Mouse (Mus musculus): ENCODE data around the gene Tmem175.

Tmem175 gene

DNA sequence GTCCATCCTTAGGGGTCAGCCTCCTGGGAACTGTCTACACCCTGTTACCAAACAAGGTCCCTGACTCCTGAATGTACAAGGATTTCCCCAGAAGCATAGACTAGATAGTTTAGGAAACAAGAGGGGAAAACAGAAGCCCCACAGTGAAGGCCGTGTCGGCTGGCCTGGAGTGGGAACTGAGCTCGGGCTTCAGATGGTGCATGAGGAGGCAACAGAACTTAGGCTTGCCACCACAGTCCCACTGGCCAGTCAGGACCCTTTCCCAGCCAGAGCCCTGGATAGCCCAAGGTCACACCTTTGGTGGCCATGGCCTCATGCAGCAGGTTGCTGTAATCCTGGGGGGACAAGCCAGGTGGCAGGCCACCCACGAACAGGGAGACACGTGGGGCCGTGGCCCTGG, 23.8 kb downstream of the Tmem175 start:
- in situ Hi-C loops (cut with MboI, MseI): no loop called here

DNA sequence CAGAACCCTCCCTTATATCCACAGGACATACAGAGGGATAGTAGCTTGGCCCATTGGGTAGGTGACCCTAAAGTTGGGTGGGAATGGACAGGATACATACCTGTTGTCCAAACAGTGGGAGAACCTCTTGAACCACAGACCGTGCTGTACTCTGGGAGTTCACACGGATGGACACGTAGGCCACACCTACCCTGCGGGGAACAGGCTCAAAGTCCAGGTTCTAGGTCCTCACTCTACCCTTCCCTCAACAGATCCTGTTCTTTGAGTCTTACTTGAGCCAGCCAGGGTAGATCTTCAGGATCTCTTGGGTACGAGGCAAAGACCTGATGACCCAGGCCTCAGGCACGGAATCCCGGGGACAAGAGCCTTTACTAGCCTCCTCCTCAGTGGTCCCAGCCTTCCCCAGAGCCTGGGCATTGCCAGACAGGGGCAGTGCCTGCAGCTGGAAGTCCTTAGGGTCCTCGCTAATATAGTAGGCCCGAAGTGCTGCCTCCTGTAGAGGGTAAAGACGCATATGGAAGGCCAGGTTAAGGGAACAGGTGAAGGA, 24.9 kb downstream of the Tmem175 start:
- in situ Hi-C loops (cut with MboI, MseI): no loop called here

DNA sequence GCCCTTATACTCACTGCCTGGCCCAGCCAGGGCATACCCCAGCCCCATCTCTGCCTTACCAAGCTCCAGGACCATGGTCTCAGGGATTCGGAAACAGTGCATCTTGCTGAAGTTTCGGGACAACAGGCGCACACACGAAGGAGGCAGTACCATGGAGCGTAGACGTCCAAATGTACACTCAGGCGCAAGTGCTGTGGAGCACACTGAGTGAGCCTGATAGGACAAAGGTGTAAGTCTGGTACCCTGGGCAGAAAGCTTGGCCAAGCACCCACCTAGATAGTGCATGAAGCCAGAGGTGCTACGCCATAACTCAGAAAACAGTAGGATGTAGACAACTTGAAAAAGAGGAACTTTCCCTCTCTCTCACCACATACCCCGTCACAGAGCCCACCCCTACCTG, 25.8 kb downstream of the Tmem175 start:
- in situ Hi-C loops (cut with MboI, MseI): no loop called here

DNA sequence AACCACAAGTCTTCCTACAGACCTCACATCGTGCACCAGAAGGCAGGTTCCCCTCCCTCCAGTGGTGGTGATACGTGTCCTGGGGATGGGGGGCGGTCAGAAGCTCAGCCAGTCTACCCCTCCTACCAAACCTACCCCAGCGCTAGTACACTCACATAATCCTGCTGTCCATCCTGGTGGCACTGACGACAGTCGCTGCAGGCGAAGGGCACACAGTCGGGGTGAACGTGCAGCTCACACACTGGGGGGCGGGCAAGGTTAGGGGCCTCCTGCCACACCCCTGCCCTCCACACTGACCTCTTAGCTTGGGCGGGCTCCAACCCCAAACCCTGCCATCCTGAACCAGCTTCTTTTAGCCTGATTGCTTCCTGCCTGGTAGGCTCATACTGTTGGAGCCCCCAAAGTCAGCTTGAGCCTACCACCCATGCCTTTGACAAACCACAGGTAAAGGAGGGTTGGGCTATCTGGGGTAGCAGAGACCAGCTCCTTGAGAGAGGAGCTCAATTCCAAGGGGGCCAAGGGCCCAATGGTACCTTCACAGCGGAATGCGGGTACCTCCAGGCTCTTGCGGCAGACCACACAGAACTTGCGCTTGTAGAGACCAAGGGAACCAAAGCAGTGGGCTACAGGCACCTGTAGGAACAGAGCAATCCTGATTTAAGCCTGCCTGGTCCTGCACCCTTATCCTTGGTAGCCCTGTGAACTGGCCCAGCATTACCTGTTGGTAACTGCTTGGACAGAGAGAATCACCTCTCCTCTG, 26.5 kb downstream of the Tmem175 start:
- in situ Hi-C loops (cut with MboI, MseI): no loop called here

DNA sequence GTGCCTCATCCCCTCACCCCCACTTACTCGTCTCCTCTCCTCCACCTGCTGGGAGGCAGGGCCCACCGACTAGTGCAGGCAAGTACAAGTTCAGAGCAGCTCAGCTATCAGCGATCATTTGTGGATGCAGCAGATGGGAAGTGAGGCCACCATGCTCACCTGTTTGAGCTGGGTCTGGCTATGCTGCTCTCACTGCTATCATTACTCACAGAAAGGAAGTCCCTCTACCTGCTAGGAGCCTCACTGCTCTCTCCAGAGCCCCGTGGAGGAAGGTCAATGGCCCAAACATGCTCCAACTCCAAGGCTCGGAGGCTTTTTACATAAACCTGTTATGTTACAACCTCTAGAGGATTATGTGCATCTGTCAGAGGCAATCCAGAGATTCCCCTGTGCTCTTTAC, 27.8 kb downstream of the Tmem175 start:
- in situ Hi-C loops (cut with MboI, MseI): no loop called here

DNA sequence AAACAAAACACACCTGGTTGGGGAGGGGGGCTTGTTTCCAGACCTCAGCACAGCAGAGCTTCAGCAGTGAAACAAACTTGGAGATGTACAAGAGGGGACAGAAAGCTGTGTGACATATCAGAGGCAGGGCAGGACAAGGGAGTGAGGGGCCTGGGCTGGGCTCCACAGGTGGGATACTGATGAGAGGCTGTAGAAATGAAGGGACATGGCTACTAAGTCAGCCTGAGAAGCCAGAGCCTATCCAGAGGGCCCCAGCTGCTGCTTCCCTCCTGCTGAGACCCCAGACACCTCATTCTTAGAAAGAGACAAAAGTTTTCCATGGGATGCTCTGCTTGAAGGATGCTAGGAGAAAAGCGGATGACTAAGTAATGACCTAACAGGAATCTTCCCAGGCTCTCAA, 29.0 kb downstream of the Tmem175 start:
- in situ Hi-C loops (cut with MboI, MseI): no loop called here

- in situ Hi-C loops (cut with MboI, MseI): no loop called here
These were observed 30.4 kb downstream of the Tmem175 start, which contains the start of gene Idua for GRCm38 (mm10) chr5:108659698-108660631. Gene Idua, plus strand, starts transcription at chr5:108660331.

GRCm38 (mm10) chr5:108660632-108661268, 31.2 kb downstream of the Tmem175 start:
- in situ Hi-C loops (cut with MboI, MseI): no loop called here

DNA sequence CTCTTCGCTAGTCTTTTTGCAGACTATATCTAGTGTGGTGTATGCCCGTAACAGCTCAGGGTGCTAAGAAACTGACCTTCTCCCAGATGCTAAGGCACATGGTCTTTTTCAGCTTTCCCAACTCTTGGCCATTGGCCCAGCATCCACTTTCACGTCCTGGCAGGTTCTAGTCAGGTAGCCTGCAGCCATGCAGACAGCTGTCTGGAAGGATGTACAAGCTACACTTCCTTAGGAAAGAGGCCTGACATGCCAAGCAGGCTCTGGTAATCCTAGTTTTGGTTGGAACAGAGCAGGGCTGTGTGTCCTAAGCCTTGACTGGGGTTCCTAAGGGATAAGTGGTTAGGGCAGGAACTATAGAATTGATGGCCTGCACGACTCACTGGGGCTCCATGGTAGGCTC, 33.2 kb downstream of the Tmem175 start:
- in situ Hi-C loops (cut with MboI, MseI): no loop called here

GRCm38 (mm10) chr5:108665066-108665465, 35.5 kb downstream of the Tmem175 start:
- in situ Hi-C loops (cut with MboI, MseI): no loop called here

DNA sequence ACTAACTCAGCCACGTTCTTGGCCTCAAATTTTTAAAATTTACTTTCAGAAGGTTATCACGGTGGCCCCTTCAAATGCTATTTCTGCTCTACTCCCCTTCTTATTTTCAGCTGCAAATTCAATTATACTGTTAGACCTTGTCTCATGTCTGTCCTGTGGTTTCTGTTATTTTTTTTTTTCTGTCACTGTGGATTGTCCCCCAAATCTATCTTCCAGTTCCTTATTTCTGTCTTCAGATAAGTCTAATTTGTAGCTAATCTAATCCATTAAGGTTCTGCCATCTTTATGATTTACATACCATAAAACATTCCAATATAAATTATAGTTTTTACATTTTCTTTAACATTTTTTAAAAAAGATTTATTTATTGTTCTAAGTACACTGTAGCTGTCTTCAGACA, 37.8 kb downstream of the Tmem175 start:
- in situ Hi-C loops (cut with MboI, MseI): no loop called here

GRCm38 (mm10) chr5:108668387-108668932, 38.9 kb downstream of the Tmem175 start:
- in situ Hi-C loops (cut with MboI, MseI): no loop called here

- in situ Hi-C loops (cut with MboI, MseI): no loop called here
These were observed 39.7 kb downstream of the Tmem175 start, which contains the start of gene Dgkq for GRCm38 (mm10) chr5:108668977-108669936. Gene Dgkq, minus strand, starts transcription at chr5:108669672.

DNA sequence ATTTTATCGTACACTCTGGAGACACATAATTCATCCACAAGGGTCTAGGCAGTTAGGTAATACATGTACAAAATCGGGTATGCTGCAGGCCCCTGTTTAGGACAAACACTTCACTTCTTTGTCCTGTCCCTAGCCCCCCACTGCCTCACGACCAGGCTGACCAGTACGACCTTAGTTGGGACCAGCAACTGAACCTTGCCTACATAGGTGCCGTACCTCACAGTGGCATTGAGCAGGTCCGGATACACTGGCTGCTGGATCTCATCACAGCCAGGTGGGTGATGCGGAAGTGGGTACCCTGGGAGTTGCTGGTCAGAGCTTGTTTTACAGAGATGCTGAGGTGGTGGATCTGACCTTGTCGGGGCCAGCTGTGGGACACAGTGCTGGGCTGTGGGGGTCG, 40.4 kb downstream of the Tmem175 start:
- in situ Hi-C loops (cut with MboI, MseI): no loop called here

GRCm38 (mm10) chr5:108670785-108671184, 41.2 kb downstream of the Tmem175 start:
- in situ Hi-C loops (cut with MboI, MseI): no loop called here

- in situ Hi-C loops (cut with MboI, MseI): no loop called here
These were observed 42.2 kb downstream of the Tmem175 start for GRCm38 (mm10) chr5:108671757-108672156.

- in situ Hi-C loops (cut with MboI, MseI): no loop called here
These were observed 45.1 kb downstream of the Tmem175 start for GRCm38 (mm10) chr5:108674624-108675023.

DNA sequence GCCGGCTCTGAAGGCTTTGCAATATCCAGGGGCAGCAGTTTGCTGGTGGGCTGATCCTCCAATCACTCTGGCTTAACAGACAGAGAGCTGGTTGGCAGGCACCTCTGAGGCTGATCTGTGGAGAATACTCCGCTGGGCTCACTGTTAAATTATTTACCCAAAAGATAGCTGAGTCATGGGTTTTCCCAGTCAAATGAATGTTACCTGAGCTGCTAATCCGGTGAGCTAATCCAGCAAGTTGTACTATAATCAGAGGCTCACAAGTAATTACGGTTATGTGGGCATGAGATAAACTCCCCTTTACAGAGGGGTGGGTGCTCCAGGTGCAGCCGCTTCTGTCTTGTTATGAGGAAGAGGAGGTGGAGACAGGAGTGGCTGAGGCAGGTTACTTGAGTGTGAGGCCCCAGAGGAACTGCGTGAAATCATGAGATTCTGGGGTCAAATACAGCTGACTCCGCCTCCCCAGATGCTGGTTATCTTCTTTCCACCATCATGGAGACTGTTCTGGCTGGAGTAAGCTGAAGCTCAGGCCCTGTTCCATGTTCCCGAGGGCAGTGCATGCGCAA, 45.8 kb downstream of the Tmem175 start, which contains the start of gene Slc26a1:
Gene Slc26a1, minus strand, starts transcription at position 319 of the 566 bp plus-strand sequence.
- in situ Hi-C loops (cut with MboI, MseI): no loop called here

DNA sequence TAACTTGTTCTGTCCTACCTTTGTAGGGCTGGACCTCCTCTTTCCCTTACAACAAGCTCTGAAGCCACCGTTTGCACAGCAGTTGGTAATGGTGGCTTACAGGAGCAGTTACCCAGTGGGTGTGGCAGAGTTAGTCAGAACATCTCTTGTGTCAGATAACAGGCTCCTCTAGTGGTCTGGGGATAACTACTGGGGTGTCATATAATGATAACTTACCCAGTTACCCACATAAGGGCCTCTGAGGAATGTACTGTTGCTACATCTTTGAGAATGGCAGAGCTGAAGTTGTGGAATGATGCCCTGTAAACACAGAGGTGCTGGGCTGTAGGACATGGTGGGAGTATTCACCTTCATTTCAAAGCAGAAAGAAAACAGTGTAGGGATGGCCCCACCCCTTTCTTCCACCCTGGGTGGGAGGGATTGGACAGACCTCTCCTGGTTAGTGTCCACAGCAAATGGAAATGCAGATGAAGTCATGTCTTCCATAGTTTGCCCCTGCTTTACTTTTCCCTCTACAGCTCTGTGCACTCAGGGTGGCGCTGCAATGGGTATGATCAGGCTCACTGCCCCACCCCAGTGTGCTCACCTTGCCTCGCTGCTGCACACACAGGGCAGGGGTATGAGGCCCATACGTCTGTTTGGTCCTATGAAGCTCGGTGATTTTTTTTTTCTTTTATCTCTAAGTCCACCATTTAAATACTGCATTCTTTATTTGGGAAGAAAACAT, 47.4 kb downstream of the Tmem175 start:
- in situ Hi-C loops (cut with MboI, MseI): no loop called here
